Mouse (Mus musculus) stomach, postnatal 0 days (tissue): ENCODE data around the gene Nicn1. TPM values are rescaled to one million over a fixed set of nuclear protein-coding genes. Genes with fewer than 3 reads are reported as not detected.

Experiments
- ATAC-seq: fragments of 200-750 bp; cut with Nextera tagmentation; 2 replicates; pipeline ENCODE4 v1.8.0; 2017; ENCODE audit not compliant: low FRiP score, low TSS enrichment
- DNase-seq: peaks from one replicate; pipeline ENCODE4 v3.0.0-alpha.2; 2016; ENCODE audit warnings: low spot score
- H3K27ac ChIP-seq: fragments of 300-500 bp; sonication (generic); replicated peaks from 2 replicates; pipeline ENCODE4 v1.5.1; 2014; ENCODE audit warnings: mild to moderate bottlenecking, control low read depth
- H3K27me3 ChIP-seq: fragments of 300-500 bp; sonication (generic); 2 replicates; pipeline ENCODE4 v1.6.1; 2014; ENCODE audit warnings: low read length; ENCODE audit not compliant: control insufficient read depth, insufficient read depth
- H3K36me3 ChIP-seq: fragments of 300-500 bp; sonication (generic); 2 replicates; pipeline ENCODE4 v1.6.1; 2014; ENCODE audit warnings: low read length, mixed read lengths; ENCODE audit not compliant: control insufficient read depth, insufficient read depth
- H3K4me1 ChIP-seq: fragments of 300-500 bp; sonication (generic); replicated peaks from 2 replicates; pipeline ENCODE4 v1.6.1; 2014; ENCODE audit warnings: antibody characterized with exemption; ENCODE audit not compliant: control insufficient read depth, insufficient read depth
- H3K4me2 ChIP-seq: fragments of 300-500 bp; sonication (generic); replicated peaks from 2 replicates; pipeline ENCODE4 v1.6.1; 2014; ENCODE audit warnings: low read depth, mild to moderate bottlenecking, control low read depth, moderate library complexity
- H3K4me3 ChIP-seq: fragments of 300-500 bp; sonication (generic); 2 replicates; pipeline ENCODE4 v1.5.1; 2014; ENCODE audit warnings: low read depth, low read length, control low read depth
- H3K9ac ChIP-seq: fragments of 300-500 bp; sonication (generic); 2 replicates; pipeline ENCODE4 v1.6.1; 2014; ENCODE audit warnings: mild to moderate bottlenecking, low read length, control low read depth, mixed read lengths
- H3K9me3 ChIP-seq: fragments of 300-500 bp; sonication (generic); 2 replicates; pipeline ENCODE4 v1.6.1; 2016; ENCODE audit warnings: low read length; ENCODE audit not compliant: control insufficient read depth
- CTCF ChIP-seq: IDR thresholded peaks from 2 replicates; pipeline ENCODE4 v1.5.1; 2016; ENCODE audit warnings: antibody characterized with exemption, low read depth, mild to moderate bottlenecking, moderate library complexity
- EP300 ChIP-seq: optimal IDR thresholded peaks from 2 replicates; pipeline ENCODE3; 2016; ENCODE audit warnings: antibody characterized with exemption
- WGBS: fragments of 180-500 bp; shearing (Covaris S2); extraction: QIAGEN DNeasy Blood & Tissue Kit; methylation state at CpG from one replicate; pipeline ENCODE4 v1.1.7; 2014; 5-methylcytosine and 5-hydroxymethylcytosine counted together
- polyA plus RNA-seq: library from polyadenylated mRNA; unstranded; fragments of >200 nt; fragmentation: Nextera tagmentation; extraction: Ambion mirVana; gene quantifications from 2 replicates; pipeline ENCODE4 v1.2.1, GENCODE M21; 2015

Gene Nicn1
- polyA plus RNA-seq, 1 experiment from 2014 or later = 17.3 TPM

GRCm38 (mm10) chr9:108260526-108260925 lies 29.7 kb upstream of the Nicn1 start:
- H3K27me3 ChIP-seq = no peaks in the 10 kb centered on the region
- TF ChIP-seq EP300 (no peak), CTCF (no peak)
- H3K4me3 ChIP-seq = no peak overlapping the region
- no peak overlapping the region for H3K4me2 ChIP-seq
- ATAC-seq (no peak), DNase-seq (no peak)
- no peaks in the 10 kb centered on the region for H3K9me3 ChIP-seq
- H3K9ac ChIP-seq = no peak overlapping the region
- H3K27ac ChIP-seq = no peak overlapping the region
- WGBS = 78% methylated on average over 4 of the region's 4 CpGs
- peaks cover 13% of the 10 kb centered on the region for H3K4me1 ChIP-seq
- H3K36me3 ChIP-seq = no peaks in the 10 kb centered on the region

GRCm38 (mm10) chr9:108261865-108262264 lies 28.4 kb upstream of the Nicn1 start:
- no peak for TF ChIP-seq CTCF
- no peak for TF ChIP-seq EP300
- 57% methylated on average over 7 of the region's 7 CpGs for WGBS
- no peaks in the 10 kb centered on the region for H3K27me3 ChIP-seq
- no peak for ATAC-seq
- no peak overlapping the region; the same call in 1 of the 2 replicates for H3K4me3 ChIP-seq
- 0 out of 2 replicates have a peak overlapping the region, but pooled peaks have one; percentile 18 for H3K9ac ChIP-seq
- DNase-seq = no peak
- 0 out of 2 replicates have a peak overlapping the region, but pooled peaks have one; percentile 13 for H3K27ac ChIP-seq
- no peaks in the 10 kb centered on the region for H3K9me3 ChIP-seq
- peaks cover 13% of the 10 kb centered on the region for H3K4me1 ChIP-seq
- H3K36me3 ChIP-seq = no peaks in the 10 kb centered on the region
- H3K4me2 ChIP-seq = peak overlapping the region; percentile 61

- 17% methylated on average over 11 of the region's 11 CpGs for WGBS
- Histone ChIP-seq H3K4me3 (peak overlapping the region; percentile 95), H3K27ac (peak overlapping the region; percentile 98), H3K4me2 (peak overlapping the region; percentile 61), H3K27me3 (no peaks in the 10 kb centered on the region), H3K9me3 (no peaks in the 10 kb centered on the region), H3K9ac (peak overlapping the region; percentile 89), H3K4me1 (peaks cover 13% of the 10 kb centered on the region), H3K36me3 (no peaks in the 10 kb centered on the region)
- ATAC-seq (no peak), DNase-seq (no peak)
- TF ChIP-seq CTCF (no peak), EP300 (no peak)
These were observed 27.7 kb upstream of the Nicn1 start for GRCm38 (mm10) chr9:108262494-108263049.

GRCm38 (mm10) chr9:108263131-108263681 lies 27.0 kb upstream of the Nicn1 start:
- no peak for TF ChIP-seq CTCF
- no peak for TF ChIP-seq EP300
- Histone ChIP-seq H3K27ac (peak overlapping the region; percentile 98), H3K27me3 (no peaks in the 10 kb centered on the region), H3K4me3 (peak overlapping the region; percentile 95), H3K36me3 (no peaks in the 10 kb centered on the region), H3K9me3 (no peaks in the 10 kb centered on the region), H3K9ac (peak overlapping the region; percentile 89), H3K4me2 (peak overlapping the region; percentile 61), H3K4me1 (peaks cover 13% of the 10 kb centered on the region)
- WGBS = under 1% methylated on average over 53 of the region's 62 CpGs
- no peak for DNase-seq
- ATAC-seq = peak; percentile 47

- H3K4me3 ChIP-seq = peak within 1 kb of the TSS; percentile 95
- no peaks in the 10 kb centered on the region for H3K36me3 ChIP-seq
- TF ChIP-seq EP300 (no peak), CTCF (peak; percentile 8; the same call in 1 of the 2 replicates)
- H3K27me3 ChIP-seq = no peaks in the 10 kb centered on the region
- ATAC-seq = peak; percentile 96
- H3K9me3 ChIP-seq = no peaks in the 10 kb centered on the region
- H3K4me1 ChIP-seq = peaks cover 13% of the 10 kb centered on the region
- peak within 1 kb of the TSS; percentile 61 for H3K4me2 ChIP-seq
- under 1% methylated on average over 65 of the region's 71 CpGs for WGBS
- DNase-seq = peak; percentile 100
- H3K9ac ChIP-seq = peak within 1 kb of the TSS; percentile 89
- peak within 1 kb of the TSS; percentile 98 for H3K27ac ChIP-seq
These were observed 26.5 kb upstream of the Nicn1 start, which contains the start of gene Dag1 for GRCm38 (mm10) chr9:108263690-108264190. Dag1 (minus strand) TSS chr9:108263958.
